Mouse (Mus musculus) erythroid progenitor cell, adult 5-6 weeks (primary cell): Measurements from ENCODE around the gene As3mt. TPM values are rescaled to one million over a fixed set of nuclear protein-coding genes. Genes with fewer than 3 reads are reported as not detected.
A peak's percentile ranks its signal among the peaks of the same experiment; 100 is the strongest.

ENCODE experiments used
- ATAC-seq: replicated peaks from 2 replicates; pipeline ENCODE4 v1.8.0; 2016; ENCODE audit warnings: moderate number of reproducible peaks, mild to moderate bottlenecking, moderate TSS enrichment, inconsistent platforms; ENCODE audit not compliant: poor library complexity, low FRiP score, severe bottlenecking
- total RNA-seq, 2 experiments: library from RNA; stranded (forward) in 1 of 2; stranded (reverse) in 1 of 2; fragments of 150-400 nt in 1 of 2; fragments of 186-747, 209-891 nt in 1 of 2; gene quantifications; 2 replicates each; pipeline versions ENCODE4 v1.2.3 to v1.2.4; 2015 to 2017; ENCODE audit warnings: low replicate concordance in 2 of 2

As3mt gene
- total RNA-seq, 2 experiments from 2014 or later, result 2.0 to 10.9 TPM

DNA sequence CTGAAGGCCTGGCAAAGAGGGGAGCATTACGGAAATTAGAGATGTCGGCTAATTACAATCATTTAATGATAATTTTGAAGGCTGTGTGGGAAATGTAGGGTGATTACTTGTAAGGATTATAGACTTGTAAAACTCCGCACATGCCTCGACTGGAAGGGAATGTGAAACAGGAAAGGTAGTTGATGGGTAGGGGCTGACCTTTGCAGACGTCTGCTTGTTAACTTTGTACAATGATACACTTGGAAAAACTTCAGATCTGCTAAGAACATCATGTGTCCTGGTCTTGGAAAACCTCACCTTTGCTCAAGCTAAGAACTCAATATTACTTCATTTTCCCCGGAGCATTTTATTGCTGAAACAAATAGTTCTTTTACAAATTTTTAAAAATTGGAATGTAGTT is 64.5 kb downstream of the As3mt start:
- ATAC-seq, result no peak

DNA sequence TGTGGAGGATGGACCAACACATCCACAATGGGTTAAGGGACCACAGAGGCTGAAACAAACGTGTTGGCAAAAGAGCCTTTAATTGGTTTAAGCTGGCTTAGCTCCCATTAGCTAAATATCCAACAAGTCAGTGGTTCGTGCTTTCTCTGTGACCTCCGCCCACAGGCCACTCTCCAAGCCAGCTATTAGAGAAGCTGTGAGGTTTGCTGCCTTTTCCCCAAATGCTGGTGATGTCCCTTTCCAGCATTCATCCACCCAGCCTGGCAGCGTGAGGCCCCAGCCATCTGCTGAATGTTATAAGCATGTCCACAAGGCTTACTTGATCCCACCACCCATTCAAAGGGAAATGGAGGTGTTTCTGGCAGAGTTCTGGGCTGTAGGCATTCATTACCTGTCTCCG is 69.1 kb downstream of the As3mt start:
- no peak for ATAC-seq

DNA sequence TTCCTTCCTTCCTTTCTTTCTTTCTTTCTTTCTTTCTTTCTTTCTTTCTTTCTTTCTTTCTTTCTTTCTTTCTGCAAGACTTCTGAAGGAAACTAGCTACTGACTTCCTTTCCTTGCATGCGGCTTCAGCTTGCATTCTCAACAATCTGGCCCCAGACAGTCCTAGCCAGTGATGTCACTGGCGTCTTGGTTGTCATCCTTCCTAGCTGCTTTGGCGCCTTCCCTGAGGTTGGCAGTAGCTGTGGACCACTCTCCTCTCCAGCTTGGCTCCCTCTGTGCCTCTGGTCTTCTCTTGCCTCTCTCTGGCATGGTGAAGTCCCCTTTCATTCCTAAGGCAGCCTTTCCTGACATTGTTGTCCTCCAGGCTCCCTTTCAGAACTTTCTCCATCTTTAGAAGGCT is 69.6 kb downstream of the As3mt start:
- no peak for ATAC-seq

GRCm38 (mm10) chr19:46777928-46778680 is 70.8 kb downstream of the As3mt start:
- ATAC-seq, result peak; percentile 31; the same call in 1 of the 2 replicates

DNA sequence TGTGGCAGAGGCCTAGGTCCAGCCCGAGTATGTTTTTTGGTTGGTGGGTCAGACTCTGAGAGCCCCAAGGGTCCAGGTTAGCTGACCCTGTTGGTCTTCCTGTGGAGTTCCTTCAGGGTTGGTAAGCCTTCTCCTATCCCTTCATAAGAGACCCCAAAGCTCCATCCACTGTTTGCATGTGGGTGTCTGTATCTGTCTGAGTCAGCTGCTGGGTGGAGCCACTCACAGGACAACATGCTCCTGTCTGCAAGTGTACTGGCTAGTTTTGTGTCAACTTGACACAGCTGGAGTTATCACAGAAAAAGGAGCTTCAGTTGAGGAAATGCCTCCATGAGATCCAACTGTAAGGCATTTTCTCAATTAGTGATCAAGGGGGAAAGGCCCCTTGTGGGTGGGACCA is 71.9 kb downstream of the As3mt start:
- 0 out of 2 replicates have a peak, but pooled peaks have one; percentile 57 for ATAC-seq

DNA sequence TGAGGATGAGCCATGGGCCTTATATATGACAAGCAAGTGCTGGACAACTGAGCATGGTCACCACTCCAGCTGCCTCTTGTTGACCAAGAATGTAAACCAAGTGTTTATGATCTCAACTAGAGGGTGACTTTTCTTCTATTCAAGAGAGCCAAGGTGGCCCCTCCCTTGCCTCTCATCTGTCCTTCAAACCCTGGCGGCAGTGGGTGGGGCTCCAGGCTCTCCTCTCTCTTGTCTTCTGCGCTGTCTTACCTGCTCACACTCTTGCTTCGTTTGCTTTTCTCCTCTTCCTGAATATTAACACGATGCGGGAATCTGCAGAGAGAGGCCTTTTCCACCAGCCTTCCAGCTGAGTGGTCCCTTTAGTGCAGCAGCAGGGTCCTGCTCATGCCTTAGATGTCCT is 76.8 kb downstream of the As3mt start:
- peak; percentile 79 for ATAC-seq

DNA sequence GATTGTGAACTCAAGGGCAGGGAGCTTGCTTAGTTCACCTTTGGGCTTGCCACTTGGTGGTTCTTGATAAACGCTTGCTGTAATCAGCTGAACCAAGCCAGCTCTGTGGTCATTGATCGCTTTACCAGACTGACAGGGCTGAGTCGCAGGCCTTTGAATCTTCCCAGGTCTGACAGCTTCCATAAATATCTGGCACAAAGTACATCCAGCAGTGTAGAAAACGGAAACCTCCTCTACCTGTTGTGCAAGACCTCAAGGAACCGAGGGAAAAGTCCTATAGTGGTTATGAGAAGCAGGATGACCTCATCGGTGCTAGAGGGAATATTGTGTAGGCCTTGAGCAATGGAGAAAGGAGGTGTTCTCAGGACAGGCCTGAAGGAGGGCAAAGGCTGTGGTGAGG is 77.2 kb downstream of the As3mt start:
- ATAC-seq, result peak; percentile 91

DNA sequence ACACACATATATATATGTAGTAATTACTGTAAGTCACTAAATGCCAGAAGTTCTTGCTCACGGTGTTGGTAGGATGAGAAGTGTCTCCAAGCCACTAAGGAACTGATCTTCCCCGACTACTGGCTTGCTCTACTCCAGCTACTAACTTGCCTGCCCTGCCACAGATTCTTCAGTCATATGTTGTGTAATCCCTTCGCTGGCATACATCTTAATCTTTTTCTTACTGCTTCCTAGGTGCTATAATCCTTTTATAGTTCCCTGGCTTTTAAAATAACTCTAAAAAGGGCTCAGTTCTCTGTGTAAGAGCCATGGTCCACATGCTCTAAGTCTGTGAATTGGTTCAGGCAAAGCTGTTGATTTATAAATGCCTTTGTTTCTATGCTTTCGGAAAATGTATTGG is 78.4 kb downstream of the As3mt start:
- ATAC-seq, result no peak

- no peak for ATAC-seq
These were observed 82.5 kb downstream of the As3mt start for GRCm38 (mm10) chr19:46789782-46790181.

Other genes starting within 250 kb of the As3mt start
- gene Trim8, start 205.8 kb upstream of the As3mt start, total RNA-seq (2015; ENCODE audit: low replicate concordance), result 4.2 and 9.4 TPM in 2 replicates
- gene Trim8, start 205.8 kb upstream of the As3mt start, total RNA-seq (2017; ENCODE audit: low replicate concordance), result 5.5 and 7.7 TPM in 2 replicates
- 4.6 and 15.1 TPM in 2 replicates for gene Arl3, start 134.3 kb upstream of the As3mt start, total RNA-seq (2015; ENCODE audit: low replicate concordance)
- gene Arl3, start 134.3 kb upstream of the As3mt start, total RNA-seq (2017; ENCODE audit: low replicate concordance), result 6.7 and 24.4 TPM in 2 replicates
- gene Sfxn2, start 134.1 kb upstream of the As3mt start, total RNA-seq (2015; ENCODE audit: low replicate concordance), result 0.72 and 19.3 TPM in 2 replicates
- gene Sfxn2, start 134.1 kb upstream of the As3mt start, total RNA-seq (2017; ENCODE audit: low replicate concordance), result 0.98 and 5.8 TPM in 2 replicates
- gene Wbp1l, start 108.4 kb upstream of the As3mt start, total RNA-seq (2015; ENCODE audit: low replicate concordance), result 5.0 and 8.8 TPM in 2 replicates
- gene Wbp1l, start 108.4 kb upstream of the As3mt start, total RNA-seq (2017; ENCODE audit: low replicate concordance), result 6.7 and 9.2 TPM in 2 replicates
- not detected in 2 replicates for gene Cyp17a1, start 34.3 kb upstream of the As3mt start, total RNA-seq (2015; ENCODE audit: low replicate concordance)
- not detected in 2 replicates for gene Cyp17a1, start 34.3 kb upstream of the As3mt start, total RNA-seq (2017; ENCODE audit: low replicate concordance)
- 3.8 and 8.3 TPM in 2 replicates for gene Borcs7, start 17.6 kb upstream of the As3mt start, total RNA-seq (2015; ENCODE audit: low replicate concordance)
- gene Borcs7, start 17.6 kb upstream of the As3mt start, total RNA-seq (2017; ENCODE audit: low replicate concordance), result not detected in 2 replicates
- 35.0 and 39.8 TPM in 2 replicates for gene Cnnm2, start 54.1 kb downstream of the As3mt start, total RNA-seq (2015; ENCODE audit: low replicate concordance)
- 40.1 and 60.7 TPM in 2 replicates for gene Cnnm2, start 54.1 kb downstream of the As3mt start, total RNA-seq (2017; ENCODE audit: low replicate concordance)